Mouse (Mus musculus) cerebellum, adult 8-10 months (tissue): ENCODE measurements around the gene Zc3h14.
A peak's percentile ranks its signal among the peaks of the same experiment; 100 is the strongest.

Experiments
- DNase-seq: peaks from one replicate; pipeline ENCODE4 v3.0.0; 2022

Gene Zc3h14

GRCm38 (mm10) chr12:98741011-98741501 lies 5.7 kb upstream of the Zc3h14 start:
- DNase-seq: no peak

GRCm38 (mm10) chr12:98745626-98746025 lies 1.1 kb upstream of the Zc3h14 start:
- DNase-seq: no peak

GRCm38 (mm10) chr12:98746131-98746530 lies 633 bp upstream of the Zc3h14 start:
- no peak for DNase-seq

GRCm38 (mm10) chr12:98747380-98747753 lies 603 bp downstream of the Zc3h14 start:
- no peak for DNase-seq

- DNase-seq: no peak
These were observed 10.9 kb downstream of the Zc3h14 start for GRCm38 (mm10) chr12:98757636-98758035.

- no peak for DNase-seq
These were observed 12.9 kb downstream of the Zc3h14 start for GRCm38 (mm10) chr12:98759700-98760099.

GRCm38 (mm10) chr12:98766241-98766640 lies 19.5 kb downstream of the Zc3h14 start:
- DNase-seq: no peak

- DNase-seq: no peak
These were observed 30.7 kb downstream of the Zc3h14 start for GRCm38 (mm10) chr12:98777509-98777908.

GRCm38 (mm10) chr12:98779148-98779547 lies 32.4 kb downstream of the Zc3h14 start:
- DNase-seq: peak; percentile 20

- no peak for DNase-seq
These were observed 37.5 kb downstream of the Zc3h14 start for GRCm38 (mm10) chr12:98784251-98784650.

GRCm38 (mm10) chr12:98795731-98796318 lies 49.1 kb downstream of the Zc3h14 start:
- no peak for DNase-seq

GRCm38 (mm10) chr12:98800334-98800733 lies 53.6 kb downstream of the Zc3h14 start:
- no peak for DNase-seq

GRCm38 (mm10) chr12:98802245-98802644 lies 55.5 kb downstream of the Zc3h14 start:
- no peak for DNase-seq

GRCm38 (mm10) chr12:98804078-98804748 lies 57.4 kb downstream of the Zc3h14 start:
- no peak for DNase-seq

- no peak for DNase-seq
These were observed 74.0 kb downstream of the Zc3h14 start for GRCm38 (mm10) chr12:98820781-98821180.

GRCm38 (mm10) chr12:98831122-98831521 lies 84.4 kb downstream of the Zc3h14 start:
- DNase-seq: no peak

GRCm38 (mm10) chr12:98832929-98833598 lies 86.3 kb downstream of the Zc3h14 start:
- no peak for DNase-seq

GRCm38 (mm10) chr12:98833901-98834300 lies 87.1 kb downstream of the Zc3h14 start:
- DNase-seq: no peak

- DNase-seq: no peak
These were observed 88.1 kb downstream of the Zc3h14 start for GRCm38 (mm10) chr12:98834879-98835278.

GRCm38 (mm10) chr12:98835466-98835865 lies 88.7 kb downstream of the Zc3h14 start:
- no peak for DNase-seq
